Mouse (Mus musculus): ENCODE data around the gene Grasp.

The Grasp gene

DNA sequence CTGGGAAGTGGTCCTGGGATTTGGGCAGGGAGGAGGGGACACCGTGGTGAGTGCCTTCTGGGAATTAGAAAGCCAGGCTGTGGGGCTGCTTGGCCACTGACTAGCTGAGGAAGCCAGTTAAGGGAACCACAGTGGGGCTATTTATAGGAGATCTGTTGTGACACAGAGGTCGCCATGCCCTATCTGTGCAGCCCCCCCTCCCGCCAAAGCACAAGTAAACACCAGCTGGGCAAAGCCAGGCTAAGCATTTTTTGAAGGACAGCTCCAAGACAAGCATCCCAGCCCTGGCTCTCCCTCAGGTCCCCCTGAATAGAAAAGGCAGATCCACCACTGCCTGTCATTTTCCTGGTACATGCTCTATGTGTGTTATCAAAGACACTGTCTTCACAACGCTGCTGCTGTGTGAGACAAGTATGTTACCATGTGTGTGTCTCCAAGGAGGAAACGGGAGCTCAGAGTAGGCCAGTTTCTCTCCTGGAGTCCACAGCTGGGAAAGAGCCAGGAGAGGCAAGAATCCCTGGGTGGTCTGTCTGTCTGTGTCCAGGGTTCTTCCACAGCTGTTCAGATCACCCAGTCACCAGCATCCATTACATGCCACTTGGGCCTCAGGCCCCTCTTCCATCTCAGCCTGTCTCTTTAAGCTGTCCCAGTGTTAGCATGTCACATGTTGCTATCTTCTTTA, 24.2 kb downstream of the Grasp start:
- no peak for DNase-seq (ENCODE audit: low read depth, low spot score)

DNA sequence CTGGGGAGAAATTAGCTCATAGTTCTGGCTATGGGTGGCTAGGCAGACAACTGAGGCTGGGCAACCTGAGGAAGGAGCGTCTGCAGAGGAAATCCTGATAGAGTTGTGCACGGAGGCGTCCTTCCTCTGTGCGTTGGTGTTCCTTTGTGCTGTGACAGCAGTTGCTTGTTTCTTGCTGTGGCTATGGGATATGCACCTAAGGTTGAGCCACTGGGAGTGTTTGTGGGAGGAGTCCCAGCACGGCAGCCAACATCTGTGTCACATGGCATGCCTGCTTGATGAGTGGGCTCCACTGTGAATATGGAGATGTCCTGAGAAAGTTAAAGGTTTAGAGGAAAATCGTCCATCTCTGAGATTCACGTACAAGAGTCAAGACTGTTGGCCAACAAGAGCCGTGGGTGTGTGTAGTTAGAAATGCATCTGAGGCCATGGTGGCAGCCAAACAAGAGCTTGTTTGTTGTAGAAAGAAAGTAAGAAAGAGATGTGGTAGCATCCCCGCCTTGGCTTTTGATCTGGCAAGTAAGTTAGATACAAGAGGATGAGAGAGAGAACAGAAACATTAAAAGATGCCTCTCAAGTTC, 26.3 kb downstream of the Grasp start:
- DNase-seq (ENCODE audit: low read depth, low spot score) = no peak

DNA sequence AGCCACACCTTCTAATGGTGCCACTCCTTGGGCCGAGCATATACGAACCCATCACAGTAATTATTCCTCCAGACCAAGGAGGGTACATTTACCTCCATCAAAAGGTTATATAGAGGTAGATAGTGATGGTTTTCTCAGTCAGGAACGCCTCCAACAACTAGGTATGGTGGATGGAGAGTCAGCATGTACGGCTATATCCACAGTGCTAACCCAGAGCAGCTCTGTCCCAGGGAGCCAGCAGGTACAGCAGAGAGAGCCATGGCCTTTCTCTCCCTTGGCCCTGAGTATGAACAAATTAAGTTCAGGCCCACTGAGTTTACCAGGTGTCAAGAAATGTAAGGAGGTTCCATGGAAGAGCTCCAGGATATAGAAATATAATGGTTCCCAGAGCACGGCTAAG, 27.9 kb downstream of the Grasp start:
- DNase-seq (ENCODE audit: low read depth, low spot score) = no peak

DNA sequence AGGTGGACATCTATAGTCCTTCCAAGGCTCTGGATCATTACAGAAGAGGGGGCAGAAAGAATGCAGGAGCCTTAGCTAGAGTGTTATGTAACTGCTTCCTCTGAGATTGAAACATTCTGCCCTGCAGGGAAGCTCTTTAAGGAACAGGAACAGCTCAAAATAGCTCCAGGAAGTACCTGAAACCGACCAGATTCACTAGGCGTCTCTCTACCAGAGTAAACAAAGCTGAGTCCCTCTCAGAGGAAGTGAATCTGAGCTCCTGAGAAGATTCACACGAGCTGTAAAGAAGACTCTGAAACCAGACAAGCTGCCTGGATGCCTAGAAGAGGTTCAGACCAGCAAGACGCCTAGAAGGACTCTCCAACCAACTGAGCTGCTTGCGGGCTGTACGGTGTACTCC, 28.6 kb downstream of the Grasp start:
- no peak for DNase-seq (ENCODE audit: low read depth, low spot score)

DNA sequence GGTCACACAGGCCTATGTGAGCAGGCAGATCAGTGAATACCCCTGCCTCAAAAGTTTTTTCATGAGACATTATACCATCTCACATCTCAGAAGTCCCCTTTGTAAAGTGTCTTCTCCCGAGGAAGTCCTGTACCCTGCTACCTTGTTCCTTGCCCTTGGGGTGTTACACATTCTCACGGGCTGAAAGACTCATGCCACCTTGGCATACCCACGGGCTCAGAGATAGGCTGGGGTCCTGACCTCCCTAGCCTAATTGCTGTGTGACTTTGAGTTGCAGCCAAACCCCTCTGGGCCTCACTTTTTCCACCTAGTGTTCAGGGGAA, 29.5 kb downstream of the Grasp start:
- no peak for DNase-seq (ENCODE audit: low read depth, low spot score)

DNA sequence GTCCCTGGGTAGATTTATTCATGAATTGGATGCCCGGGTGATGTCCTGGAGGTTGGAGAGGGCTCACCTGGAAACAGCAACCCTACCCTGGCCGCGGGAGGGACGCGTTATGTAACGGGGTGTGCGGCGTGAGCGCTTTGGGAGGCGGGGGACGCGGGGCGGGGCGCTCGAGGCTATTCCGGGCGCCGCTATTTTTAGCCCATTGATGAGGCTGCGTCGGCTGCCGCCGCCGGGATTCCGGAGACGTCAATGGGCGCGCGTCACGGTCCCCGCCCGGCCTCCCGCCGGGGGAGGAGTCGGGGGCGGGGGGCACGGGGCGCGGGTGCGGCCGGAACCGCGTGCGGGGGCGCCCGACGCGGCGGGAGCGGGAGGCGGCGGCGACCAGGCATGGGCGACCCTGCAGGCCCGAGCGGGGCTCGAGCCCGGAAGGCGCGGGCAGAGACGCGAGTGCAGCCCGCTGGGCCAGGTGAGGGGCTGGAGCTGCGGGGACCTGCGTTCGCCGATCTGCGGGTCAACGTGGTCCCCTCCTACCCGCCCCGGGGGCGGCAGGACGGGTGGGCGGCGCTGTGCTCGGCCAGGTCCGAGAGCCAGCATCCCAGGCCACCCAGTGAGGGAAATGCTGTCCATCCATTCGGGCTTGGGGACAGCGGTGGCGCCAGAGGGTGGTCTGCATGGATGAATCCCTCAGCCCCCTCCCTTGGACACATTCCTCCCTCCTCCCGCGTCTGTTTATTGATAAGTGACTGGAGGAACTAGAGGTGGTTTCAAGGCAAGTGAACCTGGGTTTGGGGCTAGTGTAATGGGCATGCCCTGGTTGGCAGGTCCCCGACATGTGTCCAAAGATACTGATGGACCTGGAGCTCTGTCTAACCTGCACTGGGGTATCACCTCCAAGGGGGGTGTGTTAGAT, 30.2 kb downstream of the Grasp start, which contains the start of gene Nr4a1:
Gene Nr4a1, plus strand, starts transcription at position 384 of the 910 bp plus-strand sequence.
- peak; percentile 56 for DNase-seq (ENCODE audit: low read depth, low spot score)

DNA sequence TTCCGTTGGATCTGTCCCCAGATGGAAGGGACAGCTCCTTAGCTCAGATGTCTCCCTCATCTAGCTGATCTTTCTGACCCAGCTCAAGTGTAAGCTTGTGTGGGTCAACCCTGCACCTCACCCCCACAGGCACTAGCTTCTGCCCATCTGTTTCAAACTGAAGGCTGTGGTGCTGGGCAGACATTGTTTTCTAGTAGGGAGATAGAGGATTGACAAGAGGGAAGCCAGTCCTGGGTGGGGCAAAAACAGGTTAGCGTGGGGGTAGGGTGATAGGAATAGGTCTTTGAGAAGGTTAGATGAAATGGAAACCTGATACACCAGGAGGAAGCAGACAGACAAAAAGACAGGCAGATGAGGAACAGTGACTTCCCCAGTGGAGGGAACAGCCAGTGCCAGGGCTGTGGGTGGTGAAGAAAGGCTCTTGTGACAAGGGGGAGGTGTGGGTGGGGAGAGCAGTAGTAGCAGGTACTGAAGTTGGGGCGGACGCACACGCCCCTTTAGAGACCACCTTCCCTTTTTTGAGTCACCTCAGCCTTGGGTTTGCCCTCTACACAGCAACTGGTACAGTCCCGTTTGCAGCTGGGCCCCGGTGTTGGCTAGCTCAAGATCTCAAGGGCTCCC, 32.0 kb downstream of the Grasp start:
- no peak for DNase-seq (ENCODE audit: low read depth, low spot score)

DNA sequence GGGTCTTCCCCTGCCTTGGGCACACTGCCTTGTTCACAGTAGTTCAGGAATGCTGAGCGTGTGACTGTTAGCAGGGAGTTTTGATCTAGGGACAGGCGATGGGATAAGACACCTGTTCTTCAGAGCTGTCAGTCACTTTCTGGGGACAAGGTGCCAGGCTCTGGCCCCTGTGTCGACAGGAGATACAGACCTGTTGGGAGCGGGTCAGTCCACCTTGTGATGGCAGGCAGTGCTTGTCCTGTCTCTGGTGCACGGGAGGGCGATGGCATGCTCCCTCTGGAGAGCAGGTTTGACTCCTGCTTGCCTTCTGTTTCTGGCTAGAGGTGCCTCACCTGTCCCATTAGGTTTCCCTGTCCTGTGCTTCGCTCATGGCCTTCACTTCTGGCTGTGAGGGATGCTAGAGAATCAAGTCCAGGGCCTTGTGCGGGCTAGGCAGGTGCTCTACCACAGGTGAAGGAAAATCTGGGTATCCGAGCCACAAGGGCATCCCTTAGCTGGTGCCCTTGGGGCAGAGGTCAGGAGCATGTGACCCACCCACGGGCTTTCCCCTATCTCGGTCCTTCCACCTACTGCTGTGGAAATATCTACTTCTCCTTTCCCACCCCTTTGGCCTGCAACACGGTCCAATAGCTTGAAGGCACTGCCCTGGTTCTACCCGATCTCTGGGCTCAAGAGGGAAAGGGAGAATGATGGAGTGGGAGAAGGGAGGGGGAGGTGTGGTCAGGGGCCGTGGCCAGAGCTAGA, 32.6 kb downstream of the Grasp start:
- DNase-seq (ENCODE audit: low read depth, low spot score) = no peak

DNA sequence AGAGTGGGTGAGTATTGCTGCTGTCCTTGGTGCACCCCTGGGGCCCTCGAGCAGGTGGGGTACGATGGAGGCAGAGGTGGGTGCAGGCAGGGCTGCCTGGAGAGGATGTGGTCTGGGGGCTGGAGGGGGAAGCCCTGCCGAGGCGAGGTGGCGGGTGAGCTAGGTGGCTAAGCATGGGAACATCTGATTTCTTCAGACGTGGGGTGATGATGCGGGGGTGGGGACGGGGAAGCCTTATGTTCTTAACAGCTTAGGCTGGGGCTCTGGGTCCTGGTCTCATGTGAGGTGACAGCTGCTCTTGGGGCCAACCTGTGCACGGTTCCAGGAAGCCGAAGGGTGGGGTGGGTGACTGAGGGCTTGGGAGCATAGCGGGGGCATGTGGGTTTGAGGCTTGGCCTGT, 34.4 kb downstream of the Grasp start:
- DNase-seq (ENCODE audit: low read depth, low spot score) = peak; percentile 54

DNA sequence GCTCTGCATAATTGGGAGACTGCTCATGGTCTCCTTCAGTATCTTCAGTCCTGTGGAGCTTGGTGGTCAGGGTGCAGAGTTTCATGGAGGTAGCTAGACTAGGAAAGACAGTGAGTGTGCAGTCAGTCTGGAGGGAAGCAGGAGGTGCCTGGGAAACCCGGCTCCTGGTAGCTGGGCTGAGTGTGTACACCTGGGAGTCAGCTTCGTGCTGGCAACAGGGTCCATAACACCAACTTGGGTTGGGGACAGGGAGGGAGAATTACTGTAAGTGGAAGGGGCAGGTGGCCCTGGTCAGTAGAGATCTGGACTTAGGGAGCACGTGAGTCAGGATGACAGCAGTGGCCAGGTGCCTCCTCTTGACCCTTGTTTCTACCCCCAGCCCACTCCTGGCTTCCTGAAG, 35.9 kb downstream of the Grasp start:
- no peak for DNase-seq (ENCODE audit: low read depth, low spot score)

DNA sequence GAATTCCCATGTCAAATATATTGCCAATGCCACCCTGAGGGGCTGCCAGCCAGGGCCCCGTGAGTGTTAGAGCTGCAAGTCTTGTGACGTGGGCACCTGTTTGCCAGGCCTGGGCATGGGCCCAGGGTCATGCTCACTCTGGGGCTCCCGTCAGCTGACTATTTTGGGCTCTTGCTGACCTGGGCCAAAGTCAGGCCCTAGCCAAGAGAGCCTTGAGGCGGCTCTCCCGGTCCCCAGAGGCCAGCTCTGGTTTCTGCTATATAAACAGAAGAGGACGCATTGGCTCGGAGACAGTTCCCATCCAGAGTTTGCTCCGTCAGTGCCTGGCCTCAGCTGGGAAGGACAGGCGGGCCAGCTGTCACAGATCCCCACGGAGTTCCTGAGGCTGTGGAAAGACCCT, 36.4 kb downstream of the Grasp start:
- no peak for DNase-seq (ENCODE audit: low read depth, low spot score)

DNA sequence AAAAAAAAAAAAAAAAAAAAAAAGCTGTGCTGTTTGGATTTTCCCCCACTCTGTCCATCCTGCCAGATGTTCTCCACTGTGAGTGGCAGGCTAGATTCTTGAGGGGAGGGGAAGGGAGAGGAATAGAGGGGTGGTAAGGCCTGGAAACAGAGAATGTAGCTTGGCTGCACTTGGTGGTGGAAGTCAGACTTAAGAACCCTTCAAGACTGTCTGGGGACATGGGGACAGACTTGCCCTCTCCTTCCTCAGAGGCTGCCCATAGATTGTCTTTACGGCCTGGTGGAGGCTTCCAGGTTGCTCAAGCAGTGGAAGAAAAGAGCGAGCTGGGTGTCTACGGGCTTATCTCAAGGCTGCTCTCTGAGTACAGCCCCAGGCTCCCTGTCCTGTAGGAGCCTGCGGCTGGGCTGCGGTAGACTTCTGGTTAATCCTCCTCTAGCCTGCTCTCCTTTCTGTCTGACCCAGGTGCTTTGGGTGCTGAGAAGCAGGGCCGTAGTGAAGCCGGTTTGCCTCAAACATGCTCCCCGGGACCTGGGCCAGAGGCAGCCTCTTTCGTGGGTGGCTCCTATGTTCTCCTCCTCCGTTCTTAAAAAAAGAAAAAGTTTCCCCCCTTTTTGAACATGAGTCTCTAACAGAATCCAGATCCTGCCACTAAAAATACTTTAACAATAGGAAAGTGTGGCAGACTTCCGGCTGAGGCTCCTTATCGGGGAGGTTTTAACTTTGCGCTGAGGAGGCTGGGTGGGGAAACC, 37.1 kb downstream of the Grasp start:
- DNase-seq (ENCODE audit: low read depth, low spot score) = no peak

DNA sequence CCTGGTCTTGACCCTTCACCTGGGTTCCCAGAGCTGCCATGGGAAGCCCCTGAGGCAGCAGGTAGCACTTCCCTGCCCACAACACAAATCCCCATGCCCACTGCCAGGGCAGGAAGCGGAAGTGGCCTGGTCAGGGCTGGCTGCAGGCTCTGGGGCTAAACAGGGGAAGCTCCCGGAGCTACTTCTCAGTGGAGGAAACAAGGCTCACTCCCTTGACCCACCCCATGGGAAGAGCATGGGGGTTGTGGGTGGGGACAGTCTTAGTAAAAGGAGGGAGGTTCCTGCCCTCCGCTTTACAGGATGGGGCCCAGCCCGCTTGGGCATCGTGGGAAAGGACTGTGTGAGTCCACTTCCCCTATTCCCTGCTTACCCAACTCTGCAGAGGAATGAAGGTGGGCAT, 38.5 kb downstream of the Grasp start:
- DNase-seq (ENCODE audit: low read depth, low spot score) = no peak

DNA sequence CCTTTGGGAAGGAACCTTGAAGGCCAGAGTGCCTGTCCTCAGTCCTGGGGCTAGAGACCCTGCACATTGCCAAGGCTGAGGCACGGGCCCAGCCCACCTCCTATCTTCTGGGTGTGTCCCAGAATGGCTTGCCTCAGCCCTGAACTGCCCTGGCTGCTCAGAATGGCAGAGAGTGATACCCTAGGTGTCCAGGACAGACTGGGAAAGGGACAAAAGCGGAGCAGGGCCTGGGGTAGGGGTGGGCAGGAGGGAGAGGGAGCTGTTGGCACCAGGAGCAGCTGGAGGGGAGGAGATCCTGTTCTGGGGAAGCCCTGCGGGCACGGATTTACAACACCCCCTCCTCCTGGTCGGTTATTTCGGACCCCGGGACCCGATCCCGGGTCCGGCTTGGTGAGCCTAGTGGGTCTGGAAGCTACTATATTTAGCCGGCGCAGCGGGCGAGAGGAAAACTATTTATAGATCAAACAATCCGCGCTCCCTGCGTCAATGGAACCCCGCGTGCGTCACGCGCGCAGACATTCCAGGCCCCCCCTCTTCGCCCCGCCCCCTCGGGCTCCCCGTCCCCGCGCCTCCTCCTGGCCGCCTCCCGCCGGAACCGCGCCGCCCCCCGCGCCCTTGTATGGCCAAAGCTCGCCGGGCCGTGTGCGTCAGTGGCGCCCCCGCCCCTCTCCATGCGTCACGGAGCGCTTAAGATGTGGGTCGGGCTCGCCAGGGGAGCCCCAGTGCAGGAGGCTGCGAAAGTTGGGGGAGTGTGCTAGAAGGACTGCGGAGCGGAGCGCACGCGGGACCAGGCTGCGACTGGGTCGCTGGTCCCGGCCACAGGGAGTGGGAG, 42.4 kb downstream of the Grasp start:
- DNase-seq (ENCODE audit: low read depth, low spot score) = peak; percentile 83

DNA sequence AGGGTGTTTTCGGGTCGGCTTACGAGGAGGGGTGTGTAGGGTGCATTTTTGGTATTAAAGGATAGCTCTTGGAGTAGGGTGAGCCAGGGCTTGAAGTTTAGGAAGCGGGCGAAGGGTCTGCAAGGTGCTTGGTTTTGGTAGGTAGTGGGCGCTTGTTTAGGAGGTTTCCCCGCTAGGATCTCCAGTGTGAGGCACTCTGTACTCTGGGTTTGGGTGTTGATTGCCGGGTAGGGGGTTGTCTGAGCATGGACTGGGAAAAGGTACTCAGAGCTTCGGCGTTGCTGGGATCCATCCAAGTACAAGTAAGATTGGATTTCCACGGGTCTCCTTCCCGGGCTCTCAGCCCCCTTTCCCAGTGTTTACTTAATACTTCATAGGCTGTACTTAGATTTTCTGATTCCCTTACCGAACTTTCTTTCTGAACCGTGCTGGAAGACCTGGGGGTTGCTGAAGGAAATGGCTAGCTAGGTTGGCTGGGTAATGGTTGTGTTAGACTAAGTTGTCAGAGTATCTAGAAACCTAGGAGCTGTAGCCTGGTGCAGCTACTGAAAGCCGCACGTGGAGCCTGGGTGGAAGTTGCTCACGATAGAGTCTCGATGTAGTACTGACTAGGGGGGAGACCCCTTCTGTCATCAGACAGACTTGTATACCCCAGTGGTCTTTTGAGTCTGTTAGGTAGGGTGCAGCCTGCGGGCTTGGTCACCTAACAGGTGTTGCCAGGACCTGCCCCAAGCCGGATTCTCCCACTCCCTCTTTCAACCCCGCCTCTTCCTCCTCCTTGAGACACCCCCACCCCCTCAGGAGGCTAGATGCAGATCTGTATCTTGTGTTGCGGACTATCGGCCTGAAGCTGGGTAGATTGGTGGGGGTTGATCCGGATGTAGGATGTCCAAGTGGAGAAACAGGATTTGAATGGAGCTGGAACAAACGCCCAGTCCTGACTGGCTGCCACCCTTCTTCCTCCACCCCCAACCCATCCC, 43.4 kb downstream of the Grasp start:
- no peak for DNase-seq (ENCODE audit: low read depth, low spot score)

DNA sequence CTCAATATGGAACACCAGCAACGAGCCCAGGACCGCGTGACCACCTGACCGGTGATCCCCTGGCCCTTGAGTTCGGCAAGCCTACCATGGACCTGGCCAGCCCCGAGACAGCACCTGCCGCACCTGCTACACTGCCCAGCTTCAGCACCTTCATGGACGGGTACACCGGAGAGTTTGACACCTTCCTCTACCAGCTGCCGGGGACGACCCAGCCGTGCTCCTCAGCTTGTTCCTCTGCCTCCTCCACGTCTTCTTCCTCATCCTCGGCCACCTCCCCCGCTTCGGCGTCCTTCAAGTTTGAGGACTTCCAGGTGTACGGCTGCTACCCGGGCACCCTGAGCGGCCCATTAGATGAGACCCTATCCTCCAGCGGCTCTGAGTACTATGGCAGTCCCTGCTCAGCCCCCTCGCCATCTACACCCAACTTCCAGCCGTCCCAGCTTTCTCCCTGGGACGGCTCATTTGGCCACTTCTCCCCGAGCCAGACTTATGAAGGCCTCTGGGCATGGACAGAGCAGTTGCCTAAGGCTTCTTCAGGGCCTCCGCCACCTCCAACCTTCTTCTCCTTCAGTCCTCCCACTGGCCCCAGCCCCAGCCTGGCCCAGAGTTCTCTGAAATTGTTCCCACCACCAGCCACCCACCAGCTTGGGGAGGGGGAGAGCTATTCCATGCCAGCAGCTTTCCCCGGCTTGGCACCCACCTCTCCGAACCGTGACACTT, 46.3 kb downstream of the Grasp start:
- DNase-seq (ENCODE audit: low read depth, low spot score) = no peak

DNA sequence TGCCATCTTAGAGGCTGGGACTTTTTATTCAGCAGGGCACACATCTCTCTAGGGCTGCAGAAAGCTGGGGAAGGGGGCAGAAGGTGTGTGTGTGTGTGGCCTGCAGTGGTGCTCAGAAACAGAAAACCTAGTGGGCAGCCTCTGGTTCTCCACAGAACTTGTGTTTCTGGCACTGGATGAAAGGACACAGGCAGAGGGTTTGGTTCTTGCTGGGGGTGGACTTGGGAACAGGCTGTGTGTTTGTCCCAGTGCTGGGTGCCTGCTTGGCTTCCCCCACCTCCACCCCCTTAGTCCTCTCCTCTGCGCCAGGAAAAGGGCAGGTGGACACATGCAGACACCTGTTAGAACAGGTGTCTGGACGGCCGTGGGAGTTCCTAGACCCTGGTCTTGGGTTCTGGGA, 47.1 kb downstream of the Grasp start:
- no peak for DNase-seq (ENCODE audit: low read depth, low spot score)

DNA sequence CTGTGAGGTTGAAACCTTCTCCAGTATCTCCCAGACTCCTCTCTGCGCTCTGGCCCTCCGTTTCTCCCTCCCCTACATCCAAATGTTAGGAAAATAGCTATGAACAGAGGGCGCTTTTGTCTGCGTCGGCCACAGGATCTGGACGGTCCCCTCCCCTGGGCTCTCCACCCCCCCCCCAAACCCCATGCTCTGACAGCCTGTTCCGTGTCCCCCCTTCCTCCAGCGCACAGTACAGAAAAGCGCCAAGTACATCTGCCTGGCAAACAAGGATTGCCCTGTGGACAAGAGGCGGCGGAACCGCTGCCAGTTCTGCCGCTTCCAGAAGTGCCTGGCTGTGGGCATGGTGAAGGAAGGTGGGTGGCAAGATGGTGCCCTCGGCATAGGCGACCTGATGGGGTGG, 47.5 kb downstream of the Grasp start:
- no peak for DNase-seq (ENCODE audit: low read depth, low spot score)
